Mouse (Mus musculus) CD4-positive helper T cell, adult 2 months (primary cell): ENCODE data around the gene Zfp667.
"Not testable (repeated sequence)": the region's sequence is repeated elsewhere in the genome, so short reads cannot be mapped to it uniquely, and the experiment has no call there.

Experiments
- DNase-seq: peaks from one replicate; pipeline ENCODE4 v3.0.0-alpha.2; 2012; ENCODE audit warnings: low read depth, missing footprints, low spot score

Gene Zfp667

DNA sequence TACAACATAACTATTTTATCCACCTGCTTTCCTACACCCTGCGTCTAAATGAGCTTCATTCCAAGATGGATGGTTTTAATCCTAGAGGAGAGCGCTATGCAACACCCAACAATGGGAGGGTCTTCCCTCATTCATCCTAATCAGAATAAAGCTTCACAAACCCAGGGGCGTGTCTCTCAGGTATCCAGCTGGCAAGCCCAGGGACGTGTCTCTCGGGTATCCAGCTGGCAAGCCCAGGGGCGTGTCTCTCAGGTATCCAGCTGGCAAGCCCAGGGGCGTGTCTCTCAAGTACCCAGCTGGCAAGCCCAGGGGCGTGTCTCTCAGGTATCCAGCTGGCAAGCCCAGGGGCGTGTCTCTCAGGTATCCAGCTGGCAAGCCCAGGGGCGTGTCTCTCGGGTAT, 14.4 kb downstream of the Zfp667 start:
- not testable (repeated sequence) for DNase-seq

DNA sequence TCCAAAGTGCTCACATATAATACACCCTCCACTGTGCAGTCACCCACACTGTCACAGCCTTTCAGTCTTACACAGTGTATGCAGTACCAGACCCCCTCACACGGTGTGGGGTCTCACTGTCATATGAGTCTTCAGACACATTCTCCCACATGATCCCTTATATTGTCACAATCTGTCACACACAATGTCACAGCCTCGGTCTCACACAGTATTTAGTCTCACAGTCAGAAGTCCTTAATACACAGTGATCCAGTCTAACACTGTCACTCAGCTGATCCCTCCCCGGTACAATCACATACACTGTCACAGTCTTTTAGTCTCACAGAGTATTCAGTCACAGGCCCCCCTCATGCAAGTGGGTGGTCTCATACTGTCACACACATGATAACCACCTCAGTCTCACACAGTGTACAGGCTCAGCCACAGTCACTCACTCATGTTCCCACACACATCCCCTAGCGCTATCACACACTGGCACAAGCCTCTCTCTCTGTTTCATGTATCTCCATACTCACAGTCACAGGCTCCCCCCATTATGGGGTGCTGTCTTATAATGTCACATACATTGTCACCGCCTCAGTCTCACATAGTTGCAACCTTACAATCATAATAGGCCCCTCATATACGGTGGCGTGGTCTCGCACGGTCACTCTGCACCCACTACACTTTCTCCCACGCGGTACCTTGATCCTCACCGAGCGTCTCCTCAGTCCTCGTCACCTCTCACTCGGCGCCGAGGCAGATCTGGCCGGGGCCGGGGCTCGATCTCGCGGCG, 44.3 kb downstream of the Zfp667 start:
- DNase-seq, result no peak

DNA sequence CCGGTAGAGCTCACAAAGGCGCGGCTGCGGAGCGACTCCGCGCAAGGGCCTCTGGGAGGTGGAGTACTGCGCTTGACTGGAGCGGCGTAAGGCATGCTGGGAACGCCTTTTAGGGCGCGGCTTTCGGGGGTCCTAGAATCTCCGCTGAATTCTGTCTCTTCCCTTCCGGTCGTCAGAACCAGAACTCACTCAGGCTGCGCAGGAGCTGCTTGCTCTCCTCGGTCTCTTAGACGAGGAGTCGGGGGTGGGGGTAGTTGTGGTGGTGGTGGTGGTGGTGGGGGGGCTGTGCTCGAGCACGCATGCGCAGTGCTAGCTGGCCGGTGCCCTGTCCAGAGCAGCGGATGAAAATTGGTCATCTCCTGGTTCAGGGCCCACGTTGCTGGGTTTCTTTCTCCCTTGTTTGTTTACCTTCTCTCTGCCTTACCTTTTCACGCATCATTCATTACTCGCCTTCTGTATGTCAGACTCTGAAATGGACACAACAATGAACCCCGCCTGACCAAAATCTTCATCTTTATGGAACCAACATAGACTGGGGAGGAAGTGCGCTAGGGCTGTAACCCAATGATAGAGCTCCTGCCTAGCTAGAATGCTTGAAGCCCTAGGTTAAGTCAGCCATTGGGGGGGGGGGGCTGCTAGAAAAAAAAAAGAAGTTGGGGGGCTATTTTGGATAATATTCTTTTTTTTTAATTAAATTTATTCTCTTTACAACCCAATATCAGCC, 45.0 kb downstream of the Zfp667 start, which contains the start of gene Zfp583:
Gene Zfp583 (minus strand): TSS at position 53 of the 724 bp plus-strand sequence.
- peak; percentile 75 for DNase-seq

DNA sequence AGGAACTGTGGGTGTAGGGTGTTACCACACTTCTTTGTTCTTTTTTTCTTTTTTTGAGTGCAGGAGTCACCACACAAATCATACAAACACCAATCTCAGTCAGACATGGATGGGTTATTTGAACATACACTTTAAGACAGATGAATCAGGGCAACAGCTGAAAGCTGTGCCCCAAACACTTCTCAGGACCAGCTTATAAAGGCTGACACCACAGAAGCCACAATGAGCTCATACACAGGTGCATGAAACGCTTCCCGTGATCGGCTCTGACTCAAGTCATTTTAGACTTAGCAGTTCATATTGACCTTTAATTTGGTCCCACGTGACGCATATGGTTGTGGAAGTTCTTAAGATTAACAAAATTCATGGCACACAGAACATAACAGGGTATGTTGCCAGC, 53.5 kb downstream of the Zfp667 start:
- DNase-seq, result no peak

DNA sequence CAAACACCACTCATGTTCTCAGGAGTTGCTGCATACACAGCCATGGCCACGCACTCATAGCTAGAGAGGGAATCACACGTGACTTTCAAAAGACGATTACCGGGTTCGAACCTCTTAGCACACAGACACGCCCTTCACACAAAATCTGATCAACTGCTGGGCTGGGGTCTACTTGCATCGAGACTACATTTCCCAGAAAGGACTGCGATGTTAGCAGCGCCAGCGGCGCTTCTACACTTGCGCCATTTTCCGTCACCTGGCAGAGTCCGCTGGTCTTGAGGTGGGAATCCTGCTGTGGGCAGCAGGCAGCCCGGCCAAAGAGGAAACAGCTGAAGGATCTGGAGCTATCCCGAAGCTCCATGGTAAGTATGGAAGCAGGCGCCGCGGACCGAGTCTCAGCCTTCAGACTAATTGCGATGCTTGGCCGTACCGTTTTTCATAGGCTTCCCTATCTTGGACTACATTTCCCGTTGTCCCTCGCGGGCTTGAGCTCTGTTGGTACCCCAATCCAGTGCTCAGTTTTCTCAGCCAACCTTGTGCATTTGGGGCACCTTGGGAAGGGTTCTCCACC, 57.2 kb downstream of the Zfp667 start, which contains the start of gene Gm3854:
Gene Gm3854 (plus strand): TSS at position 259 of the 571 bp plus-strand sequence.
- DNase-seq, result peak; percentile 39

DNA sequence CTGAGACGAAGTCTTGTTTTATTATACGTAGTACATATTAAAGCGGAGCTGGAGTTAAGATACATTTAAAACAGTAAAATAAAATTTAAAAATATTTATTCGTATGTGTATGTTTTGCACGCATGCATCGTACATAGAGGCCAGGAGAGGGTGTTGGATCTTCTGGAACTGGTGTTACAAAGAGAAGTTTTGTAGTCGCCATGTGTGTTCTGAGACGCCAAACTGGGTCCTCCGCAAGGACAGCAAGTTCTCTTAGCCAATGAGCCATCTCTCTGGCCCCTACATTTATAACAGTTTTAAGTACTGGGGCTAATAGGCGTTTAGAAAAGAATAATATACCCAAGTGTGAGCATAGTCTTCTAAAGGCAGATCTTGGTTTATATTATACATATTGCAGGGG, 57.7 kb downstream of the Zfp667 start:
- DNase-seq, result no peak
